Mouse (Mus musculus): ENCODE measurements at regions not wholly inside any gene's neighbourhood (a gene's known extent, or its start where the extent isn't known, plus 50 kb on each side); places are given as distances from the start of the nearest gene placed in this dataset.
A peak's percentile ranks its signal among the peaks of the same experiment; 100 is the strongest.

GRCm38 (mm10) chr1:137567526-137567925 is 607.3 kb upstream of the Nr5a2 start:
- DNase-seq (ENCODE audit: low spot score), result no peak

DNA sequence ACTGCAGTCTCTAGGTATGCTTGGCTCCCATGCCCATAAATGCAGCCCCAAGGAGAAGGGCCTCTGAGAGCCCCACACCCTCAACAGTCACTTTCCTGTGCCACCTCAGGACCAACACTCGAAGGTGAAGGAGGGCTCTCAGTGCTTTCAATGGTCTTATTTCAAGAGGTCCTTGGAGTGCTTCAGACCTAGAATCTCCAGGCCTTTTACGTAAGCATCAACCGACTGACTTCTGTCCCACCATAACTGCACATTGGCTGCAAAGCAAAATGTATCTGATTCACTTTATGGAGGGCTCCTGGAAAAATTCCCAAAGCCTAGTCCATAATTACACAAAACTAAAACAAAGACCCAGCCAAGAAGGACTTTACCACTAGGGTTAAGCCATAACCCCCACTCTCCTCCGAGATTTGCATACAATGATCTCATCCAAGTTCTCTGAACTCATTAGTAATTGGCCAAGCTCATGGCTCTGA is 605.4 kb upstream of the Nr5a2 start:
- DNase-seq (ENCODE audit: low spot score), result no peak

DNA sequence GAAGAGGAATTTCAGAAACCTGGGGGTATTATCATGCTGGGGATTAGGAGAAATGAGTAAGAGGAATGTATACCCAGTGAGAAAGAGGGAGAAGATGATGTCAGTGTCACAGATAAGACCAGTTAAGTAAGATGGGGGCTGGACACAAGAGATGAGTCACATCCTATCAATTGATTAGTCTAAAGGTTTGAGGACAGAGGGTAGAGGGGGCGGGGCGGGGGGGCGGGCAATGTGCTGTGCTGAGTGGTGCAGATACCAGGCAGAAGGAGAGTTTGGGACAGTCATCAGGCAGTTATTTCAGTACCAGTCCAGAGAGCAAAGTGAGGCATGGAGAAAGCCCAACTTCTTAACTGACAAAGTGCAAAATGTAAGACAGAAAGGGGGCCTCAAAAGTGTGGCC is 601.4 kb upstream of the Nr5a2 start:
- no peak for DNase-seq (ENCODE audit: low spot score)

GRCm38 (mm10) chr1:137560389-137561268 is 600.4 kb upstream of the Nr5a2 start:
- no peak for DNase-seq (ENCODE audit: low spot score)

DNA sequence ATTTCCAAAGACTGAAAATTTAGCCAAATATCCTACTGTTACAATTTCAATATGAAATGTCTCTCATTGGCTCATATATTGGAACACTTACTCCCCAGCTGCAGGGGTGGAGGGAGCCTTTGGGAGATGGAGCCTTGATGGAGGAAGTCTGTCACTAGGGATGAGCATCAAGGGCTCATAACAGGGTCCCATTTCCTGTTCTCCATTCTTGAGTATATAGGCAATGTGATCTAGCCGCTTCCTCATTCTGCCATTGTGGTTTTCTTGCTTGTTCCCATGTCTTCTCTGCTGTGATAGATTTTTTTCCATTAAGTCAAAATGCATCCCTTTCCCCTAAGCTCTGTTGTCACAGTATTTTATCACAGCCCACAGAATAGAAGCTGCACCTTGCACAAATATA is 589.4 kb upstream of the Nr5a2 start:
- no peak for DNase-seq (ENCODE audit: low spot score)

- no peak for DNase-seq (ENCODE audit: low spot score)
These were observed 585.4 kb upstream of the Nr5a2 start for GRCm38 (mm10) chr1:137545666-137546065.

DNA sequence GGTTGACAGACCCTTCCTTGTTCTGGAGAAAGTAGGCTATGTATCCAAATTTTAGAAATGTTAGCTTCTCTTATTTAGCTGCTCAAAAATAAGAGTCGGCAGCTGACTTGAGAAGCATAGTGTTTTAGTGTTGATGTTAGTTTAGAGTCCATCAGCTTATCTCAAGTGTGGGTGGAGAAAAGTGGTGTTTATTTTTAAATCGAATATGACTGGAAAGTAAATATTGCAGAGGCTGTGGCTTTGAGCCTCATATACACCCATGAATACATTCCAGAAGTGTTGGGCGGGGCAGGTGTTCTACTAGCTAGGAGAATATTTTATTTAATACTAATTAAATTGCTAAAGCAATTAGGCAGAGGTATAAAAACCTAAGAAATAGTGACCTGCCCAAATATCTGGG is 583.6 kb upstream of the Nr5a2 start:
- DNase-seq (ENCODE audit: low spot score), result no peak

- DNase-seq (ENCODE audit: low spot score), result no peak
These were observed 581.2 kb upstream of the Nr5a2 start for GRCm38 (mm10) chr1:137541453-137541852.

GRCm38 (mm10) chr1:137539424-137540116 is 579.3 kb upstream of the Nr5a2 start:
- DNase-seq (ENCODE audit: low spot score), result no peak

DNA sequence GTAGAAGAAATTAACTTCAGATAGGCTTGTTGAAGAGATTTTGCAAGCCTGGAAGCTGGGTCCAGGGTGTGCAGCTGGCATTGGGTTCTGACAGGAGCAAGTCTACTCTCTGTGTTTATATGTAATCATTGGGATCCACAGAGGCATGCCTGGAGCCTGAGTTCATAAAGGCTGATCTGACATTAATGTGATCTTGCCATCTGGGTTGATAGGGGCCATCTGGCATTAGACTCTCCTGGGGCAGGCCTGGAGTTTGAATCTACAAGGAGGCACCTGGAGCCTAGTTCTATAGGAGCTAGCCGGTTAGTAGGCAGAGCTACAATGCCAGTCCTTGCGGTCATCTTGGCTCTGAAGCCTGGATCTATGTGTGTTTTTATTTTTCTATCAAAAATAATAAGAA is 554.5 kb upstream of the Nr5a2 start:
- DNase-seq (ENCODE audit: low spot score), result no peak

DNA sequence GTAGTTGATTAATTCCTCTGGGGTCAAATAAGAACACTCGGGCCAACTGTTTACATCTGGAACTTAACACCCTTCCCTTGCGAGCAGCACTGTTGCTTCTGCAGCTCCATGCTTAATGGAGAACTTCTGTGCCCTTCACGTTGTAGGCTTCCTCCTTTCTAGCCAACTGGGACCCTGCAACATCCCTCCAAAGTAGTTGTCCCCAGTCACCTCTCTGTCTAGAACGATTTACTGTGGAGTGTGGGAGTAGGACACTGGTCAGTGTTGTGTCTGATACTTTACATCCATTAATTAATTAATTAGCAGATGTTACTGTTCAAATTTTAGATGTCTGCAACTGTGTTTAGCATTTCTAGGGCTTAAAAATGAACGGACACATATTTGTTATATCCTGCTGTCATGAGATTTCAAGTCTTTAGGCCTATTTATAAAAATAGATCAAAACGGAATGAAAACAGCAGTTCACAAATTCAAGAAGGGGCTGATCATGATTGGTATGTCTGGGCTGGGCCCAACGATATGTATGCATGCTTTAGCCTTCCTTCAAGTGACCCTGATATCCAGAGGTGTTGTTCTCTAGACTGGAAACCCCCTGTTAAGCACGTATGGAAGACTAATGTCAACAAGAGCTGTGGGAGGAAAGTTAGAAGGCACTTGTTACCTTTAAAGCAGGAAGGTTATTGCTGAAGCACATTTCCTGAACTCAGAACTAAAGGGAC is 543.6 kb upstream of the Nr5a2 start:
- no peak for DNase-seq (ENCODE audit: low spot score)

DNA sequence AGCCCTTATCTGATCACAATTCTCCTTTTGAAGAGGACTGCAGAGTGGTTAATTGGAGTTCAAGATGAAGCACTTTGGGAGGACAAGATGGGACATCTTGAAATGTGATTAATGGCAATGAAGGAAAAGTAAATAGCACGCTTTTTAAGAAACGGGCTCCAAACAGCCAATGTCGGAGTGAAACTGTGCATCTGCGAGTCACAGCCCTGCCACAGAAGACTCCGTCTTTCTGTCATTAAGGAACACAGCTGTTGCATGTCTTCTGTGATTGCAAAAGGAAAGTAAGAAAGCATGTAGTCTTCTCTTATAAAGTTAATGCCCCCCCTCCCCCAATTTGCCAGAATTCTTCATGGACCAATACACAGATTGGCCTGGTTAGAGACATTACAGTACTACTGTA is 528.0 kb upstream of the Nr5a2 start:
- DNase-seq (ENCODE audit: low spot score), result no peak

DNA sequence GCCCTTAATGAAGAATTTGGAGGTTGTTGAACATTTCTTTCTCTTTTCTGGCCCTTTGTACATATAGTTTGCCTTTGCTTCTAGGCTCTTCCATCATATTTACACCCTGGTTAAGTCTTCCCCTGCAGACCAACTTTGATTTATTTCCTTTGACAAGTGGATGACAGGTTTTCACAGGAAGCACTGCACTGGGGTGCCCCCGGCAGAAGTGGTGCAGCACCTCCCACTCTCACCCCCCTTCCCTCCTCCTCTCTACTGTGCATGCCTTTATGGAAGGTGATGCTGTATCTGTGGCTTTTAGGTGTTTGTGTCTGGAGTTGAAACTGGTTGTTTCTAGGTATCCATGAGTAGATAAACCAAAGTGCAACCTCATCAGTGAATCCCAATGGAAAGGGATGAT is 518.2 kb upstream of the Nr5a2 start:
- no peak for DNase-seq (ENCODE audit: low spot score)

DNA sequence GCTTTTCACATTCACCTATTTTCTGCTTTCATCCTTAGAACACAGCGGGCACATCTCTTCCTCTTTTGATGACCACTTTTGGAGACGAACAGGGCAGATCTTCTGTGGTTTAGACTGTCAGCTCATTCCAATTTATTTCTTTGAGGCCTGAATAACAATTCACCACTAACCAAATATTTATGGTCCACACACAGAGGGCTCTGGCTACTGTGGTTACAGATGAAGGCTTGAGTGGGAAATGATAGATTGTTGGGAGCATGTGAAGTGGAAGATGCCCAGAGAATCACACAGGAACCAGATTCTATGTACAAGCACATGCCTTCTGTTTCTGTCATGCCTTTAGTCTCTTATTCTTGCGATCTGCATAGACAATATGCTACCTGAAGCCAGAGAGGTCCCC is 517.0 kb upstream of the Nr5a2 start:
- DNase-seq (ENCODE audit: low spot score), result no peak

DNA sequence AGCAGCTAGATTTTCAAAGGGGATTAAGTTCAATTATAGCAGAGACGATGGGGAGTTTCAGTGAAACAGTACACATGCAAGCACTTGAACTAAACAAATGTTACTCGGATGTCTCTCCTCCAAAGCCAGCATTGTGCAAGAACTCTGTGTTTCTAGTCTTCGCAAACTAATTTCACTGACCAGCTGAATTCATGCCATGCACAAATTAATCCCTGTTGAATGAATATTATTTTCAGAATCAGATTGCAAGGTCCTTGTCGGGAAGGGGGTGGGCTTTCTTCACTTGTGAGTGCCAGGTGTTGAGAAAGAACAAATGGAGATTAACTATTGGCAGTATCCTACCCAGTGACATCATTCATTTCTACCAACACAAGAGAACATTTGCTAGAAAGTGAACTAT is 514.6 kb upstream of the Nr5a2 start:
- DNase-seq (ENCODE audit: low spot score), result no peak

DNA sequence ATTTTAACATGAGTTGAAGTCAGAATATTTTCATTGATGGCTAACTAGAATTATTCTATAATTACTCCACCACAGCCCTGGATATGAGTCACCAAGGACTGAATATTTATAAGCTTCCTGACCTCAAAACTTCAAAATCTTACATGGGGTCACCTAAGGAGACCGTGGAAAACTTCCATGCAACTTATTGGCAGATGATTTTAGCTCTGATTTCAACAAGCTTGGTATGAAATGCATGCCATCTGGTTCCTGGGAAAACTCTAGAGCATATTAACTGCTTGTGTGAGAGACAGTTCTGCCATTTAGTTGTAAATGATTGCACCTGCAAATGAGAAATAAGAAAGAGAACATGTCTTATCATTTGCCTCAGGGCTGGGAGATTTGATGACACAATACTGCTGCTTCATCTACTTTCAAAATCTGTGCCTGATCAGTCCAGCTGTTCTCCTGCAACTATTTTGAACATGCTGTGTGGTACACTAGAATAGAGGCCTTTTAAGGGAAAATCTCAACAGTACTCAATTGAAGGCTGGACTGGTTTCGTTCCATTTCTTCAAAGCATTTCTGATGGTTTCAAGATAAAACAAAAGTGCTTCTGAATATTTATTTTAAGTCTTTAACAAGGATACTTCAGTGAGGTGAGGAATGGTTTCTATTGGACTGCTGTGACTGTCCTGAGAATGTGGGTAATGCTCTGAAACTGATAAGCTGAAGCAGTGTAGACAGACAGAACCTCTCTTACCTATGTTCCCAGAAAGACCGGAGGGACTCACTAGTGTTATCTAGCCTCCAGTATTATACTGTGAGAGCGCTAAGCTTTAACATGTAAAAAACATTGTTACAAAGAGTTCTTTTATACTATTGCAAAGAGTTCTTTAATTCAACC is 513.8 kb upstream of the Nr5a2 start:
- DNase-seq (ENCODE audit: low spot score), result no peak

DNA sequence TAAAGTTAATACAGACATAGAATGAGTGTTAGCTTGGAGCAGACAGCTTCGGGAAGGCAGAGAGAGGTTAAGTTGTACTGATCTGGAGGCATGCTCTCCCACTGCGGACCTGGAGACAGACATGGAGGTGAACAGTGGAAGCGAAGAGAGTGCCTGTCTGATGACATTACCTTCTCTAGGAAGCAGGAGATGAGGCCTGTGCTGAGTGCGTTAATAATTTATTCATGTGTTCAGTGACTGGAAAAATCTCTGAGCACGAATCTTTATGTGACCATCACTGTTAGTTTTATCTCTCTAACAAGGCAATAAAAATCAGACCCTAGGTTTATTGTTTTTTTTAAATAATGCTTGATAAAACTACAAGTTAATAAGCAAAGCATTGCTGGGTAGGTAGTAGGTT is 504.7 kb upstream of the Nr5a2 start:
- DNase-seq (ENCODE audit: low spot score), result peak; percentile 60

- DNase-seq (ENCODE audit: low spot score), result no peak
These were observed 500.9 kb upstream of the Nr5a2 start for GRCm38 (mm10) chr1:137461189-137461588.

- DNase-seq (ENCODE audit: low spot score), result peak; percentile 79
These were observed 493.4 kb upstream of the Nr5a2 start for GRCm38 (mm10) chr1:137453446-137454208.

DNA sequence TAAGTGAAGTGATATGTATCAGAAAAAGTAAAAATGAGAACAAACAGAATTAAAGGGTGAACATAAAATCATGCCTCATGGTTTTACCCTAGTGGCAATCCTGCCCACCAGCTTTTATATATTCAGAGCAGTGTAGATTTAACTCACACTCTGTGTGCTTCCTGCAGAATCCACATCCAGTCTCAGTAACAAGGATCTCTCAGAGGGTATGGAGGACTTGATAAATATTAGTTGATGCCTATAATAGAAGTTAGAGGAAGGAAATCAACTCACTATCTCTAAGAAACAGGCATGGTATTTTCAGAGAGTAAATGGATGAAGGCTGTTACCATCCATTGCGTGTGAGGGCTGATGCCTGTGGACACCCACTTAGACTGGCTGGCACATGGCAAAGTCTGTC is 492.5 kb upstream of the Nr5a2 start:
- no peak for DNase-seq (ENCODE audit: low spot score)

- DNase-seq (ENCODE audit: low spot score), result no peak
These were observed 486.2 kb upstream of the Nr5a2 start for GRCm38 (mm10) chr1:137446497-137446896.
